Mouse (Mus musculus): Measurements from ENCODE around the gene Ppm1j. TPM values are rescaled to one million over a fixed set of nuclear protein-coding genes. Genes with fewer than 3 reads are reported as not detected.
A peak's percentile ranks its signal among the peaks of the same experiment; 100 is the strongest.

Ppm1j gene
- polyA plus RNA-seq, 2 experiments from 2014 or later, result 24.1 to 28.0 TPM

- ATAC-seq, result no peak
Measured at GRCm38 (mm10) chr3:104815346-104815745, 34.5 kb downstream of the Ppm1j start.

DNA sequence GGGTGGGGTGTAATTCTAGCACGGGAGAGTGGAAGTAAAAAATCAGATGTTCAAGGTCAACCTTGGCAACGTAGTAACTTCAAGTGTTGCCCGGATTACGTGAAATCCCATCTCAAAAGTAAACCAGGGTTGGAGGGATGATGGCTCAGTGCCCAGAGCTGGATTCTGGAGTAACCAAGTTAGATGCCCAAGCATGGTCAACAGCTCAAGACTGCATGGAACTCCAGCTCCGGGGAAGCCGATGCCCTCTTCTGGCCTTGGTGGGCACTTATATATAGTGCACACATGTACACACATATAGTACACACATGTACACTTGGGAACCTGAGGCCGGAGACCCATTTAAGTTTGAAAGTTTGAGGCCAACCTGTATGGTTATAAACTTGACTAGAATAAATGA, 35.3 kb downstream of the Ppm1j start:
- ATAC-seq, result no peak

DNA sequence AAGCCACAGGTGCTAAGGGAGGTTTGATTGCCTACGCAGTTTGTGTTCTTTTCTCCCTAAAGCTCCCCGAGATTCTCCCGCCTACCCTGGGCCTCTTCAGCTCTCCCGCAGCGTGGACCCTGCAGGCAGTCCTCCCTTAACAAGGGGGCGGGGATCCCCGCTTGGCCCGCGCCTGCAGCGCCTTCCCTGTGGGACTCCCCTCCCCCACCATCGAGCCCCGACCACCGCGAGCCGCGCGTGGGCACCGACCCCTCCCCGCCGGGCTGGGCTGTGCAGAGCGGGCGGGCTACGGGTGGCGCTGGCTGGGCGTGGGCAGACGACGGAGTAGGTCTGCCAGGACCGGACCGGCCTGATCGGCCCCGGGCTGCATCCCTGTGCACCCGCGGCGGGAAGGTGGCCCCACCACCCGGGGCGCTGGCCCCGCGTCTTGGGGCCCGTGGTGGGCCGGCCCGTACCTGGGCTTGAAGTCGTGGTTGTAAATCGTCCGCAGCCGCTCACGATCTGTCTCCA, 36.7 kb downstream of the Ppm1j start:
- ATAC-seq, result peak; percentile 21

DNA sequence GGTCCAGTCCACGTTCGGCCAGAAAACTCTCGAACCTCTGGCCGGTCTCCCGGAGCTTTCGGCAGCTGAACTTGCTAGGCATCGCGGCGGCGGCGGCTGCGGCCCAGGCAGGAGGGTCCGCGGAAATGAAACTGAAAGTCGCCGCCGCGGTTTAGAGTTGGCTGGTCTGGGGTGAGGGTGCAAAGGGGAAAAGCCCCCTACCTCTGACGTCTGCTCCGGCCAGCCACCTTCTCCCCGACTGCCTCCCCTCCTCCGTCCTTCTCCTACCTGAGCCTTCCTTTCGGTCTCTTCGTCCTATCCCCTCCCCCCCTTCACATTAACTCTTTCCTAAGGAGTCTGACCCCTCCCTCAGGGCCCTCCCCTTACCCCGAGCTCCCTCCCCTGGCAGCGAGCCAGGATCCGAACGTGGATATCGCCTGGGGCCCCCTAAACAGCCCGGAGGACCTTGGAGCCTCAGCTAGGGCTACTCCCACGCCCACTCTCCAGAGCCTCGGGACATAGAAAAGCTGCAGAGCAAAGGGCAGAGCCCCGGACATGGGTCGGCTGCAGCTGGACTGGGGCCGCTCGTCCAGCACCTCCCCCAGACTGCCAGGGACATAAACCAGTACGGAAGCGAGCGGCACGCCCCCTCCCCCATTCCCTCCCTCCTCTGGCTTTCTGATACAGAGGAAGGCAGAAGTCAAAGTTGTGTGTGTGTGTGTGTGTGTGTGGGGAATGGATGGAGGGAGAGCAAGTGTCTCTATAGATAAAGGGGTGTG, 37.3 kb downstream of the Ppm1j start, which contains the start of gene Mov10:
Mov10 (minus strand) TSS at position 573 of the 758 bp plus-strand sequence.
- peak; percentile 73 for ATAC-seq

- ATAC-seq, result no peak
Measured at GRCm38 (mm10) chr3:104818749-104819134, 37.9 kb downstream of the Ppm1j start.

GRCm38 (mm10) chr3:104820426-104820825, 39.6 kb downstream of the Ppm1j start:
- ATAC-seq, result no peak

GRCm38 (mm10) chr3:104822413-104822812, 41.6 kb downstream of the Ppm1j start:
- no peak for ATAC-seq

Other genes with a start within 250 kb of the Ppm1j start
- 10 to 100 TPM in 1 of 2 experiments, 1 to 10 TPM in 1; 6.7 to 11.2 TPM for gene Slc16a1, start 142.4 kb upstream of the Ppm1j start, polyA plus RNA-seq (2017; shearing (Covaris generic))
- 1 to 10 TPM in 1 of 2 experiments, under 1 TPM in 1; 0.83 to 1.4 TPM for gene Fam19a3, start 784 bp downstream of the Ppm1j start, polyA plus RNA-seq (2017; shearing (Covaris generic))
- 1 to 10 TPM; 7.3 to 9.9 TPM for gene Rhoc, start 7.3 kb downstream of the Ppm1j start, polyA plus RNA-seq (2017; shearing (Covaris generic))
- 10 to 100 TPM; 16.2 to 34.8 TPM for gene Mov10, start 37.5 kb downstream of the Ppm1j start, polyA plus RNA-seq (2017; shearing (Covaris generic))
- gene St7l, start 82.9 kb downstream of the Ppm1j start, polyA plus RNA-seq (2017; shearing (Covaris generic)), result 10 to 100 TPM; 23.8 to 26.2 TPM
- 100 to 1,000 TPM; 321 to 578 TPM for gene Capza1, start 83.4 kb downstream of the Ppm1j start, polyA plus RNA-seq (2017; shearing (Covaris generic))
- under 1 TPM; 0.18 to 0.22 TPM for gene Wnt2b, start 180.9 kb downstream of the Ppm1j start, polyA plus RNA-seq (2017; shearing (Covaris generic))

Measured in activated CD4-positive, CD25-positive, alpha-beta regulatory T cell, adult 4 months (primary cell).